Mouse (Mus musculus): ENCODE measurements at regions not wholly inside any gene's neighbourhood (a gene's known extent, or its start where the extent isn't known, plus 50 kb on each side); places are given as distances from the start of the nearest gene placed in this dataset.

DNA sequence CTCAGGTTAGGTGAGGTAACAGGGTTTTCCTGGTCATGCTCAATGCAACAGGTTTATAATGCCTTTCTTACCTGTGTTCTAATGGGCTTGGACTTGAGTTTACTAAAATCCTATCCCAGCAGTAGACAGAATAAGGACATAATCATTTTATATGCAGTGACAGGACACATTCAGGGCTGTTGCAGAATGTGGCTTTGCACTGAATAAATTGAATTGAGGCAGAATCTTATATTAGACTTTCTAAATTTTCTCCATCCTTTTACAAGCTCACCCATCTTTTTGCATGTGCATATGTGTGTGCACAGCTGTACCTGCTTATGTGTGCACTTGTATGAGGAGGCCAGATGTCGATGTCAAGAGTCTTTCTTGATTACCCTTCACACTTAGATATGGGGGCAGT, 723.1 kb downstream of the Tmem132b start:
- Histone ChIP-seq H3K9ac (ENCODE audit: control insufficient read depth, low read depth, low read length, poor library complexity, severe bottlenecking) (no peak overlapping the region), H3K36me3 (ENCODE audit: control insufficient read depth in 1 of 2, insufficient read depth in 2 of 2, low read length in 2 of 2) (no peaks in the 10 kb centered on the region), H3K79me2 (ENCODE audit: control insufficient read depth, insufficient read depth, low read length, poor library complexity) (no peaks in the 10 kb centered on the region), H3K9me3 (replicated peaks; ENCODE audit: insufficient read depth, low read length) (no peaks in the 10 kb centered on the region), H3K4me3 (ENCODE audit: control insufficient read depth in 1 of 2, insufficient read depth in 1 of 2, low read depth in 2 of 2, low read length in 2 of 2) (no peak overlapping the region), H3K4me1 (ENCODE audit: control insufficient read depth in 1 of 2, insufficient read depth in 2 of 2, low read length in 2 of 2) (no peaks in the 10 kb centered on the region), H3K27ac (ENCODE audit: control insufficient read depth, low read depth, low read length) (no peak overlapping the region), H3K27me3 (ENCODE audit: control insufficient read depth in 1 of 2, insufficient read depth in 2 of 2, low read length in 2 of 2) (no peaks in the 10 kb centered on the region)
- DNase-seq (ENCODE audit: low read depth, low spot score) = no peak
- no peak for TF ChIP-seq NELFE (IDR thresholded peaks at IDR 0.05; ENCODE audit: low read depth, low read length)
- TF ChIP-seq ELF1 (IDR thresholded peaks at IDR 0.05; ENCODE audit: low read depth, low read length) = no peak
- TF ChIP-seq NRF1 (IDR thresholded peaks at IDR 0.05; ENCODE audit: insufficient read depth, low read depth, low read length, poor library complexity, severe bottlenecking) = no peak
- TF ChIP-seq CTCF (IDR thresholded peaks at IDR 0.05 in 2 of 3, conservative IDR thresholded peaks at IDR 0.05 in 1 of 3; ENCODE audit: control insufficient read depth in 1 of 3, insufficient read depth in 1 of 3, low read depth in 2 of 3, low read length in 3 of 3, poor library complexity in 1 of 3, severe bottlenecking in 1 of 3) = no peak
- TF ChIP-seq E2F4 (IDR thresholded peaks at IDR 0.05; ENCODE audit: borderline replicate concordance, low read depth, low read length) = no peak
- TF ChIP-seq EP300 (IDR thresholded peaks at IDR 0.05; ENCODE audit: low read depth in 1 of 2, low read length in 2 of 2) = no peak
- no peak for TF ChIP-seq RCOR1 (IDR thresholded peaks at IDR 0.05; ENCODE audit: low read depth, low read length)
- no peak for TF ChIP-seq ZC3H11A (IDR thresholded peaks at IDR 0.05; ENCODE audit: low read depth, low read length)
- TF ChIP-seq GATA1 (IDR thresholded peaks at IDR 0.05; ENCODE audit: low read depth, low read length) = no peak
- no peak for TF ChIP-seq TCF12 (IDR thresholded peaks at IDR 0.05; ENCODE audit: low read depth, low read length)
- no peak for TF ChIP-seq MYC (IDR thresholded peaks at IDR 0.05; ENCODE audit: low read depth, low read length)
- no peak for TF ChIP-seq MAFK (IDR thresholded peaks at IDR 0.05; ENCODE audit: borderline replicate concordance, low read depth, low read length)
- TF ChIP-seq UBTF (IDR thresholded peaks at IDR 0.05; ENCODE audit: borderline replicate concordance, insufficient read depth, low read depth, low read length) = no peak

DNA sequence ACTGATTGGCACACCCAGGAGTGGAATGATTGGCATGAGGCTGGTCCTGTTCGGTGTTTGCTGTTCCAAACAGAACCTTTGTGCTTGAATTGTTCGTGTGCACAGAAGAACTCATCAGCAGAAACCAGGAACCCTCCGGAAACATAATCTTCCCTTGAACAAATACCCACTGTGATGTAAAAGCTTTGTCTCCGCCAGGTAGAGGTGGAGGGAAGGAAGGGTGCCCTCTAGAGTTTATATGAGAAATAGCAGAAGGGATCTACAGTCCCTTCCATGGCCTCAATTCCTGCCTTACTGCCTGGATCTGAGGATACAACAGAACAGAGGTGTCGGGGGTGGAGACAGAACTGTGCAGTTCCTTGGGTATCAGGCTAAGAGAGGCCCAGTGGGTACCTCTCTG, 726.3 kb downstream of the Tmem132b start:
- TF ChIP-seq NRF1 (IDR thresholded peaks at IDR 0.05; ENCODE audit: insufficient read depth, low read depth, low read length, poor library complexity, severe bottlenecking) (no peak), TCF12 (IDR thresholded peaks at IDR 0.05; ENCODE audit: low read depth, low read length) (no peak), CHD2 (IDR thresholded peaks at IDR 0.05; ENCODE audit: low read length) (no peak), E2F4 (IDR thresholded peaks at IDR 0.05; ENCODE audit: borderline replicate concordance, low read depth, low read length) (no peak), MXI1 (IDR thresholded peaks at IDR 0.05; ENCODE audit: low read depth, low read length) (no peak)
- no peaks in the 10 kb centered on the region for H3K4me1 ChIP-seq (ENCODE audit: control insufficient read depth in 1 of 2, insufficient read depth in 2 of 2, low read length in 2 of 2)
- H3K36me3 ChIP-seq (ENCODE audit: control insufficient read depth in 1 of 2, insufficient read depth in 2 of 2, low read length in 2 of 2) = no peaks in the 10 kb centered on the region
- no peak for DNase-seq (ENCODE audit: low read depth, low spot score)
- no peak overlapping the region for H3K4me3 ChIP-seq (ENCODE audit: control insufficient read depth in 1 of 2, insufficient read depth in 1 of 2, low read depth in 2 of 2, low read length in 2 of 2)
- no peak overlapping the region for H3K27ac ChIP-seq (ENCODE audit: control insufficient read depth, low read depth, low read length)
- H3K9ac ChIP-seq (ENCODE audit: control insufficient read depth, low read depth, low read length, poor library complexity, severe bottlenecking) = no peak overlapping the region
- no peaks in the 10 kb centered on the region for H3K79me2 ChIP-seq (ENCODE audit: control insufficient read depth, insufficient read depth, low read length, poor library complexity)
- H3K27me3 ChIP-seq (ENCODE audit: control insufficient read depth in 1 of 2, insufficient read depth in 2 of 2, low read length in 2 of 2) = no peaks in the 10 kb centered on the region
- H3K9me3 ChIP-seq (replicated peaks; ENCODE audit: insufficient read depth, low read length) = no peaks in the 10 kb centered on the region

DNA sequence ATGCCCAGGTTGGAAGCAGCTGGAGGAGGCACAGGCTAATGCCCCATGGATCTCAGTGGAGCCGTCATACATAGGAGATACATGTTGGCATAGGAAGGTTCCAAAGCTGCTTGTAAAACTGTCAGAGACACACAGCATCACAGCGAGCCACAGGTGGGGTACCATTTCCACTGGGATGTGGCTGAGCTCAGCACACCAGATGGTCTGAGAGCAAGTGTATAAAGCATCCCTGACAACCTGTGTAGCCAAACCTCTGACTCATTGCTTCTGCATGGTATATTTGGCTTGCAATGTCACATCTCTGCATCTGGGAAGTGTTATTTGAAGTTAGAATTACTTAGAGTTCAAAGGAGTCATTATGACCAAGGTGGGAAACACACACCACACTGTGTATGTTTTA, 734.9 kb downstream of the Tmem132b start:
- no peak overlapping the region for H3K4me3 ChIP-seq (ENCODE audit: control insufficient read depth in 1 of 2, insufficient read depth in 1 of 2, low read depth in 2 of 2, low read length in 2 of 2)
- H3K27ac ChIP-seq (ENCODE audit: control insufficient read depth, low read depth, low read length) = no peak overlapping the region
- H3K36me3 ChIP-seq (ENCODE audit: control insufficient read depth in 1 of 2, insufficient read depth in 2 of 2, low read length in 2 of 2) = no peaks in the 10 kb centered on the region
- no peaks in the 10 kb centered on the region for H3K27me3 ChIP-seq (ENCODE audit: control insufficient read depth in 1 of 2, insufficient read depth in 2 of 2, low read length in 2 of 2)
- no peak overlapping the region for H3K9ac ChIP-seq (ENCODE audit: control insufficient read depth, low read depth, low read length, poor library complexity, severe bottlenecking)
- H3K4me1 ChIP-seq (ENCODE audit: control insufficient read depth in 1 of 2, insufficient read depth in 2 of 2, low read length in 2 of 2) = no peaks in the 10 kb centered on the region
- TF ChIP-seq ZNF384 (IDR thresholded peaks at IDR 0.05; ENCODE audit: low read depth, low read length) (no peak), BHLHE40 (IDR thresholded peaks at IDR 0.05; ENCODE audit: borderline replicate concordance, low read depth, low read length) (no peak), GABPA (IDR thresholded peaks at IDR 0.05; ENCODE audit: low read depth, low read length) (no peak), KAT2A (conservative IDR thresholded peaks at IDR 0.05; ENCODE audit: low read depth, low read length) (no peak), TCF12 (IDR thresholded peaks at IDR 0.05; ENCODE audit: low read depth, low read length) (no peak), POLR2AphosphoS5 (IDR thresholded peaks at IDR 0.05; ENCODE audit: borderline replicate concordance, low read depth, low read length) (no peak), MEF2A (IDR thresholded peaks at IDR 0.05; ENCODE audit: extremely low read depth, insufficient replicate concordance, low read depth, low read length, poor library complexity, severe bottlenecking) (no peak), ETS1 (IDR thresholded peaks at IDR 0.05; ENCODE audit: low read depth, low read length) (no peak), MYB (IDR thresholded peaks at IDR 0.05; ENCODE audit: low read depth, low read length) (no peak), ELF1 (IDR thresholded peaks at IDR 0.05; ENCODE audit: low read depth, low read length) (no peak), NELFE (IDR thresholded peaks at IDR 0.05; ENCODE audit: low read depth, low read length) (no peak), MAX (IDR thresholded peaks at IDR 0.05; ENCODE audit: low read length) (no peak), MAFK (IDR thresholded peaks at IDR 0.05; ENCODE audit: borderline replicate concordance, low read depth, low read length) (no peak), E2F4 (IDR thresholded peaks at IDR 0.05; ENCODE audit: borderline replicate concordance, low read depth, low read length) (no peak), EP300 (IDR thresholded peaks at IDR 0.05; ENCODE audit: low read depth in 1 of 2, low read length in 2 of 2) (no peak), RAD21 (IDR thresholded peaks at IDR 0.05; ENCODE audit: low read depth, low read length) (no peak)
- no peaks in the 10 kb centered on the region for H3K9me3 ChIP-seq (replicated peaks; ENCODE audit: insufficient read depth, low read length)
- no peak for DNase-seq (ENCODE audit: low read depth, low spot score)
- no peaks in the 10 kb centered on the region for H3K79me2 ChIP-seq (ENCODE audit: control insufficient read depth, insufficient read depth, low read length, poor library complexity)
